Mouse (Mus musculus) E14TG2a.4 (cell line): ENCODE data around the gene Dpp3.

Experiments
- CTCF ChIP-seq: conservative IDR thresholded peaks from 2 replicates; pipeline ENCODE4 v1.5.1; 2014; ENCODE audit warnings: low read length
- NANOG ChIP-seq: IDR thresholded peaks from 2 replicates; pipeline ENCODE4 v1.6.1; 2014; ENCODE audit warnings: borderline replicate concordance, low read length, mixed read lengths
- POU5F1 ChIP-seq: IDR thresholded peaks from 2 replicates; pipeline ENCODE4 v1.6.1; 2014; ENCODE audit warnings: low read length, borderline replicate concordance

DNA sequence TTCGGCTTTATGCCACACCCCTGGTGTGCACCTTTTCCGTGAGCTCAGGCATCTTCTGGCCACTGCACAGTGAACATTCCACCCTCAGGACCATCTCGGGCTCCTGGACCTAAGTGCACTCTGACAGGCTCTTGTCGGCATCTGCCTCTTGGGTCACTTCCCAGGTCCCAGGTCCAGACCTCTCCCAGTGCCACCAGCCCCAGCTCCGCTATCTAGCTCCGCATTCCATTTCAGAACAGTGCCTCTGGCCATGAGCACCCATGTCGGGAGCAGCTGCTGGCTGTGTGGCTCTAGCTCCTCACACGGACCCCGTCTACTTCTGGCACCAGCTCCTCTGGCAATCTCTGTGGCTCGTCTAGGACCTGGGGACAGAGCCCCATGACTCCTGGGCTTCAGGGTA, 38.3 kb downstream of the Dpp3 start:
- no peak for TF ChIP-seq CTCF
- no peak for TF ChIP-seq NANOG
- no peak for TF ChIP-seq POU5F1
